Mouse (Mus musculus) kidney, adult 11 months (tissue): ENCODE measurements around the gene D630045J12Rik.

ENCODE experiments used
- DNase-seq: peaks from one replicate; pipeline ENCODE4 v3.0.0; 2022

Gene D630045J12Rik

DNA sequence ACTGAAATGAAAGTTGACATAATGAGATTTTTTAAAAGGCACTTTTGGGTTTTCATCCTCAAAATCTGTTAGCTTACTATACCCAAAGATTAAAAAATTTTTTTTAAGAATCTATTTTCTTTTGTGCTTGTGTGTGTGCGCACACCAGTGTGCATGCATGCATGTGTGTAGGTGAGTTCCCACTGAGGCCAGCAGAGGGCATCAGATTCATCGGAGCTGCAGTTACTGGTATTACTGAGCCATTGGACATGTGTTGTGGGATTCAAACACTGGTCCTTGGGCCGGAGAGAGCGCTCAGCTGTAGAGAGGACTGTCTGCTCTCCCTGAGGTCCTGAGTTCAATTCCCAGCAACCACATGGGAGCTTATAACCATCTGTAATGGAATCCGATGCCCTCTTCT lies 123.9 kb downstream of the D630045J12Rik start:
- no peak for DNase-seq

DNA sequence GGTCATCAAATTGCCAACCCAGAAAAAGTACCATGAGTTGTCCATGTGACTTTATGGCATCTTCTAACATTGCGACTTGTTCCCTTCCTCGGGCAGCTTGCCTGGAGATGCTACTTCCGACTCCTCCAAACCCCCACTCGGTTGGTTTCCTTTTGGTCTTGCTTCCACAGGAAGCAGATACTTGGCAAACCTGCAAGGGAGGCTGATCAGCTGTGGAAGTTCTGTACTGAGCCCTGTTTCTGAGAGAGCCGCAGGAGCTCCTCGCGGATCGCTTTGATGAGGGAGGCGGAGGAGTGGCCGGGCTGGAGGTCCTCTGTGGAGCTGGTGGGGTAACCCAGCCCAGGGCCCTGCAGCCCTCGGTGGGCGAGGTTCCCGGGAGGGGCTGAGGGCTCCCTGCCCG lies 125.7 kb downstream of the D630045J12Rik start:
- no peak for DNase-seq

DNA sequence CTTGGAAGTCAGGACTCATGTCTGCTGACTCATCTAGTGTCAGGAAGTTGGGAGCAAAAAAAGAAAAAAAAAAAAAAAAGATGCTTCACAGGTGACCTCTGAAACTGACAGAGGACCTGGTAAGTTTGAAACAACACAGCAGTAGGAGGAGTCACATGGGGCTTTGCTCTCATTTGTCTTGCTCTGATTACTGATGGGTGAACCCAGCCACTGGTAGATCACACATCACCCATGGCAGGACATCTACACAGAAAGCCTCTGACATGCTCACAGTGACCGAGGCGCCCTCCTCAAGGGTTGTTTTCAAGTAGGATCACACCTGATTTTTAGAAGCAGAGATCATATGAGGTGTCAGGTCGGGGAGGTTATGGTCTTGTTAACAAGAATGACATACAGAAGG lies 128.3 kb downstream of the D630045J12Rik start:
- DNase-seq, result peak; percentile 48

DNA sequence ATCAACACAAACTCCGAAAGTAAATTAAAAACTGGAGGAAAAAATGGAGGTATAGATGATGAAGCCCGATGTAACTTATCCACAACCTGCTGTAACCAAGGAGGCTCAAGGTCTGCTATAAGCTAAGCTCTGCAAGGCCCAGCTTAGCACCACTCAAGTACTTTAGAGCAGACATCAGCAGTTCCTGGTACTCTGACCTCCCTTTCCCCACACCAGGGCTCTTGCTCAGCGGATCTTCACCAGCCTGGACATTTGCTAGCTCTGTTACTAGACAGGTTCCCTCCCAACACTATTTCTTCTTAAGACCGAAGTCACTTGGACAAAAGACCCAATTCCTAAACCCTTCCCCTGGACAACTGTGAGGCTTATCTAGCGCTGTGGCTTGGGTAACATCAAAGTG lies 128.9 kb downstream of the D630045J12Rik start:
- DNase-seq, result peak; percentile 51

DNA sequence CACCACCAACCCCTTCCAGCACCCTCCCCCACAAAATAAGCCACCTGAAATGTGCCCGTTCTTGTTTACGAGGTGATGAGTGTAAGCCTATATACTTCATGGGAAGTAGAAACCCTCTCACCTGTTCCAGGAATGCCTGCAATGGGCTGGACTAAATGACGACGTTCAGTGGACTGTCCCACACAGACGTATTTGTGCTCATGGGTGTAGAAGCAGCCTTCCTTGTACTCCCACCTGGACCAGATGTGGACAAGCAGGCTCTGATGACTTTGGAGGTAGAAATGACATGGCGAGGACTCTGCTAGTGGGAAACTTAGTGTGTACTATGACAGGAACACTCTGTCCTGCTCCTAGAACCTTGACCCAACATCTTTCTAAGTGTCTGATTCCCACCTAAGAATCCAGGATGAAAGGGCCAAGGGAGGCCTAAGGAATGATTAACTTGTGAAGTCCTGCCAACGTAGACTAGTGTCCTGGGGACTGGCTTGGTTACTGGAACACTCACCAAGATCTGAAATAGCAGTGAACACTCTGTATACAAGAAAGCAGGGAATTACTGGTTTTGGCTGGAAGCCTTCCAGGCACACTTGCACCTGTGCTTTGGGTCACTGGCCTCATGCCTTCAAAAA lies 129.5 kb downstream of the D630045J12Rik start, which contains the start of gene Atp6v0a4:
Gene Atp6v0a4 (minus strand): TSS at position 380 of the 629 bp plus-strand sequence.
- peak; percentile 91 for DNase-seq

DNA sequence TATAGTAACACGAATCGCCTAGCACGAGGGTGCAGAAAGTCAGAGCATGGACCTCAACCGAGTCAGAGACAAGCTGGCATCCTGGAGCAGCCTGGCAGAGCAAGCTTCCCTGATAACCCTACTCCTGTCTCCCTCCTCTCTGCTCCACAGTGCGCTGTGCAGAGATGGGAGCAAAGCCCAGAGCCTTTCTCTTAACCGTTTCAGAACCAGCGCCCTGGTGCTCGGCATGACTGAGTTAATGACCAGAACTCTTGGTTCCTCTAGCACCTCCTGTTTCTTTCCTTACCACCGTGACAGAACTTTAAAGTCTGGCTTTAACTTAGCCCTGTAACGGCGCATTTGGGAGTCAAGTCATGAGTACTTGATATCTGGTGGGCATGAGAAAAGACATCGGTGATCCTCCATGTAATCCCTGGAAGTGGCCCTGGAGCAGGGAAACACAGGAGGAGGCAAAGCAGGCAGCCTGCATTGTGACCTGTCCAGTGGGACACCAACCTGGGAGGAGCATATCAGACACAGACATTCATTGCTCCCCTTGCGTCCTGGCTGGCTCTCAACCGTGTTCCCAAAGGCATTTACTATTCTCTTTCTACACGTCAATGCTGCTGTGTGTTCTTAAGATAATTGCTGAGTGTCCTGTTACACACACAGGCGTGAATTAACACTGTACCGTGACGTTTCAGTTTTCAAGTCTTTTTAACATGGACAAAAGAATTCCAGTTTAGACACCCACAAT lies 130.2 kb downstream of the D630045J12Rik start:
- no peak for DNase-seq

DNA sequence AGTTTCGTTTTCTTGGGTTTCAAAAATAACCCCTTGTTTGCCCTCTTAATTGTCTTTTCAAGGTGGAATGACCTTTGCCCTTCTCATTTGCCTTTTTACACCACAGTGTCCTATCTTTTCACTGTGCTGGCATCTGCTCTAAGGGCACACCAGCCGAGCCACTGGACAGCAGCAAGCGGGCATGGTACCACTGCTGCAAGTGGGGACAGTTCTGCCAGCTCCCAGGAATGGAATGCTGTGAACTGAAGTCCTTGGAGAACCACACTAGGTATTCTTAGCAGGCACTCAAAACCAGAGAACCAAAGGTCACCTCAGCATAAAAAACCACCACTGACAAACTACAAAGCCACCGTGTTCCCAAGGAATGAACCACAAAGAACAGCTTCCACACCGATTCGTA lies 131.0 kb downstream of the D630045J12Rik start:
- peak; percentile 71 for DNase-seq

DNA sequence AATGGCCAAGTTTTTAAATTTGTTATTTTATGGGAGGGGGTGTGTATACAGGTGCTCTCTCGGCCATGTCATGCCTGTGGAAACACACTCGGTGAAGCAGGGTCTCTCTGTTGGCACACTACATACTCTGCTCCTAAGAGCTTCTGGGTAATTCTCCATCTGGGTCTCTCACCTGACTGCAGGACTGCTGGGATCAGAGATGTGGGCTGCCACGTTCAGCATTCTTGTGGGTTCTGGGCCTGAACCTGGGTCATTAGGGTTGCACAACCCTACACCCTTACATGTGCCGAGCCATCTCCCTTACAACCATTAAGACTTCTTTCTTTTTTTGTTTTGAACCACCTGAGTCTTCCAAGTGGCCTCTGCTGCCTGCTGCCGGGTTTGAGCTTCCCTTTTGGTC lies 132.0 kb downstream of the D630045J12Rik start:
- no peak for DNase-seq

DNA sequence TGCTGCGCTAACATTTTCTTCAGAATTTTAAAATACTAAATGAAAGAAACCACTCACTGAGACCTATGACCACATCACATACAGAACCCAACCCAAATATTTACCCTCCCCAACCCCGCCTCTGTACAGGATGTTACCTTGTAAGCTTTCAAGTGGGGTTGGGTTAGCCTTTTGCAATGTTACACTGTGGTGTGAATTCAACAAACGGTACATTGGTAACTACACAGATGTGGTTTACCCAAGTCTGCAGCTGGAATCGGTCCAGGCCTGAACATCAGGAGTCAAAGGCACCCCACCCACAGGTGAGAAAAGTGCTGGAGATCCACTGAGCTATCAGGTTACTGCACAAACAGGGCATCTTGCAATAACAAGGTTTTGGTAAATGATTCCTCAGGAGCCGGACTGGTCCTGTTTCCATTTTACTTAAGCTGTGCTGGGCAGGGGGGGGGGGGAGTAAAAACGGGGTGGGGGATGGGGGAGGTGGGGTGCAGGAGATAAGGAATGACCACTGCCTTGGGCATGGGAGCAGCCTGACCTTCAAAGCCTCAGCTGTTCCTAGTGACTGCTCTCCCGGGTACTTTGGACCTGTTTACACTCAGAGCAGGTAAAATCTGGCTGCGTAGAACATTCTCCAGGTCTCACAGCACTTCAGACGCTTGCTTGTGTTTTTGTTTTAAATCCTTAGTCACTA lies 133.0 kb downstream of the D630045J12Rik start:
- peak; percentile 88 for DNase-seq

DNA sequence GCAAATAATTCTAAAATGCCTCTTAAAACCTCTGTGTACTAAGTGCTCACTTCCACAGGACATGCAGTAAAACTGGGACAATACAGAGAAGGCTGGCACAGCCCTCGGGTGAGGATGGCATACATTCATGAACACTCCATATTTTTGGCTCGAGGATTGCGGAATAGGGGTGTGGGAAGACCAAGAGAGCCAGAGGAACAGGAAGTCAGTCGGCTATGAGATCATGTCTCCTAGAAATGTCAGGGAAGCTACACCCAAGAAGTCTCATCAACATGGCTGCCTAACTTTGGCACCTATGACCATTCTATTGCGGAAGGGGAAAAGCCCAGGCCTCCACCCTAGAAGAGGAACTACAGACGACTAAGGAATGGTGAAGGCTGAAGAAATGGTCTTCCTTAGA lies 135.5 kb downstream of the D630045J12Rik start:
- DNase-seq, result no peak

DNA sequence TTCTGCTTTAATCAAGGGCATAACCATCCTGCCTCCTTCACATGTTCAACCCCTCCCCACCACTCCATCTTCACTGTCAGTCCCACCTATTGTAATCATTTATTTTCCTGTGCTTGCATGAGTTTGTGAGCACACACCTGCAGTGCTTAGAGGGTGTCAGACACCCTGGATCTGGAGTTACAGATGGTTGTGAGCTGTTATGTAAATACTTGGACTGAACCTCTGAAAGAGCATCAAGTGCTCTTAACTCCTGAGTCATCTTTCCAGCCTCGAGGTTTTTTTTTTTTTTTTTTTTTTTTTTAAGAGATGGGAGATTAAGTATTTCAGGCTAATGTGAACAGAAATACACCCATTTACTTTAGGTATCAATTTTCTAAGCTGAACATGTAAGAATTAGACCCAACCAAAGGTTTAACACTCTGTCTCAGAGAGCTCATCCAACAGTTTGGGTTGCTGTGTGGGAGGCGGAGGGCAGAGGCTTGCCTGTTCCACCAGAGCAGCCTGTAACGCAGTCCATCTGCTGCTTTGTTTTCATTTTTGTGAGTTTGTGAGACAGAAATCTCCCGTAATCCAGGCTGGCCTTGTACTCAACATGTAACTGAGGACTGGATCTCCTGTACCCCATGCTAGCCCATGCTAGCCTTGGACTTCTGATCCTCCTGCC lies 137.6 kb downstream of the D630045J12Rik start:
- no peak for DNase-seq

DNA sequence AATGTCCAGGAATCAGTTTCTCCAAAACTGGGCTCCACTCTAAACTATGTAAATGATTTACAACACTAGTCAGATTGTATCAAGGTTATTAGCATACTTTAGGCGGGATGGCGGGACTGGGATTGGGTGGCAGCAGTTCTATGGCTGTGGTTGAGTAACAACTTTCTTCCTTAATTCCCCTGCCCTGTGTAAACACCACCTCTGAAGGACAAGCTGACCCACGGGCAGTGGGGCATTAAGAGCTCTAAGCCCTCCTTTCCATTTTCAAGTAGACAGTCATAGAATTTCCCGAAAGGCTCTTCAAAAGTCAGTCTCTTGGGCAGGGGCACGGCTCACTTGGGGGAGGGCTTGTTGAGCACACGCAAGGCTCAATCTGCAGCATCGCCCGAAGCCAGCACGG lies 142.9 kb downstream of the D630045J12Rik start:
- DNase-seq, result peak; percentile 83

DNA sequence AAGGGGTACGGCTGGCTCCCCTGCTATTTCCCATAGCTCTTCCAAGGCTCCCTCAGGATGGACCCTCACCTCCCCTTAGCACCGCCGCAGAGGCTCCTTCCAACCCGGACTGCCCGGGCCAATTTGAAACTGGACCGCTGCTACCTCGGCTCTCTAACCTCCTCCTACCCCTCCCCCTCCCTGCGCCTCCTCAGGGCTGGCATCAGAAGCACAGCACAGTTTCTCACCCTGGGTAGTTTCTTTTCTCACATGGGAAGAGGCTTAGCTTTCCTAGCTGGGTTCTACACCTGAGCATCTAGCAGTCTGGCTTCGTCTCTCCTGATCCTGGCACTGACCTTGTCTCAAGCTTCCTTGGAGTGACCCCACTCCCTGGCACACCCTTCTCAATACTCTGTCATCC lies 143.9 kb downstream of the D630045J12Rik start:
- DNase-seq, result peak; percentile 52

DNA sequence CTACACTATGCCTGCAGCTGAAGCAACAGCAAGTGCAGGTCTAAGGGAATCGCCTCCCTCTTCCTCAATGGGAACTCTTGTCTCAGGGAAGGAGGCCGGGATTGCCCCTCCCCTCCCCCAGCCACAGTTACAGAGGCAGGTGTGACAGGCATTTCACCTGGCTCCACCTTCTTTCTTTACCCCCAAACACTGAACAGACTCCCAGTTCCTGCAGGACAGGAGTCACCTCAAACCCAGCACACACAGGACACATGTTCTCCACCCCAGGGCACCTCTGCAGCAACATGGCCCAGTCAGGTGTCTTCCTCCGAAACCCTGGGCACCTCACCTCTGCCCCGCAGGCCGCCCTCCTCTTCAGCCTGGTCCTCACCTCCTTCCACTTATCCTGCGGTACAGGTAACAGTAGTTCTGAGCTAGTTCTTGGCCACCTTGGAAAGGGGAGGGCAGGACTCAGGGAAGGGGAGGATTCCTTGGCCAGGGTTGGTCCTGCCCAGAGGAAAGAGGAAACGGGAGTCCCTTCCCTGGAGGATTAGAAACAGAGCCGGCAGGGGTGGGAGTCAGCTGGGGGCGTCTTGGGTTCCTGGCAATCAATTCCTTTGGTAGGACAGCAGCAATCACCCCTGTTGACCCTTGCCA lies 144.5 kb downstream of the D630045J12Rik start, which contains the start of gene Tmem213:
Gene Tmem213 (plus strand): TSS at position 96 of the 636 bp plus-strand sequence.
- peak; percentile 72 for DNase-seq

DNA sequence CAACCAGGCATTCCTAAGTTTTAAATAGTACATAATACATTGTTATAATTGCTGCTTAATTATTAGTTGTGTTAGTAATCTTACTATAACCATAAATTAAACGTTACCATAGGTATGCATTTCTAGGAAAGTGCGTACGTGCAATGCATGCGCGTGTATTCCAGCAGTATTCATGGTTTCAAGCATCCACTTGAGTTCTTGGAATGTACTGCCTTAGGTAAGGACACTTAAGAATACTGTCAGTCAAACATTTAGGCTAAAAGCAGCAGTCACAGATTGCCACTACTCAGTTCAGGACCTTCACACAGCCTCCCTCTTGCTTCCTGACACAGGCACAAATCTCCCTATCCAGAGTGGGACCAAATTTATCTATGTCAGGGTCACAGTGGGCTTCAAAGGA lies 145.4 kb downstream of the D630045J12Rik start:
- DNase-seq, result no peak

DNA sequence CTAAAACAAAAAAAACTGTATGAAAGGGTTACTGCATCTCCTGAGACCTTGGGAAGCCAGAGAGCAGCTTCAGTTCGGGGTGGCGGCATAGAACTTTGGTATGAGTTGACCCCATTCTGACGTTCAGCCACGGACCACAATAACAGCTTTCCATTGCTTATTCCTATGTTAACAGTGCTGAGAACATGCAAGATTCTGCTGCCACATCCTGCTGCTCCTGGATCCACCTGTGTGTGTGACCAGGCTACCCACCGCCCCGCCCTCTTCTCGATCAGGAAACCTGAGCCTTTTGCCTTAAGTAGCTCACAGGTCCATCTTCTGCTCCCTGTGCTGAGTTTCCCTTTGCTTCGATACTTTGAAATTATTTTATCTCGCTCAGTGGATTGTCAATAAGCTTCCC lies 147.9 kb downstream of the D630045J12Rik start:
- no peak for DNase-seq

DNA sequence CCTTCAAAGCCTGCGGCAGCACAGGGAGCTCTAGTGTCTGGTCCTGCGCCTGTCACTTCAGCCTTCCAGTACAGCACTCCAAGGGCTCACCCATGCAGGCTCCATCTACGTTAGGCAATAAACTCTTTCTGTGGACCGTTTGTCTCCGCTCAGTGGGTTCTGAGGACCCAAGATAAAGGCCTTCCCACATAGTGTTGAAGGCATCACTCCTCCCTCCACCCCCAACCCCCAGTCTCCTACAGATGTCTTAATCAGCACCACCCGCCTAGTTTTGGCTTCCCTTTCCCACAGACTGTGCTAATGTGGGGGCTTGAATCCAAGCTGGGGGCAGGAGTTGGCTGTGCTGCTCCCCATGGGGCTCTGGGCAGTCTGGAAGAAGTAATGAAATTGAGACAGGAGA lies 150.0 kb downstream of the D630045J12Rik start:
- no peak for DNase-seq

DNA sequence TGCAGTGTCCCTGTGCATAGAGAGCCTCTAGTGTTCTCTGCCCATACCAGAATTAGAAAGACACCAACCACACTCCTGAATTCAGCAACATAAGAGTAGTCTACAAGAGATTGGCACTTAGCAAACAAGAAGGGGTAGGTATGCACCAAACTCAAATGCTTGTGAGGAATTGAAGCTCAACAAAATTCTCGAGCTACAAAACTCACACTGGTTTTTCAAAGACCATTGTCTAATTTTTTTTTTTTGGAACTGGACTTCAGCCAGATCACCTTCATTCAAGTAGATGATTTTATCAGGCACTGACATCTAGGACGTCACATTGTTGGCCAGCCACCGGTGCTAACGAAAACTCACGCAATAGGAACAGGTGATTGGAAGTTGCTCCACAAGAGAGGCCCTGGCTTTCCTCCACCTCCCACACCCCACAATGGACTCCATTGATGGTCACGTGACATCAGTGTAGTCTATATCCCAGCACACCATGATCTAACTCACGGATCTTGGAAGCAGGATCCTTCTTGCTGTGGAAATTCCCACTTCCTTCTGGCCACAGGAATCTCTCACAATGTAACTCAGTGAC lies 151.5 kb downstream of the D630045J12Rik start:
- no peak for DNase-seq

DNA sequence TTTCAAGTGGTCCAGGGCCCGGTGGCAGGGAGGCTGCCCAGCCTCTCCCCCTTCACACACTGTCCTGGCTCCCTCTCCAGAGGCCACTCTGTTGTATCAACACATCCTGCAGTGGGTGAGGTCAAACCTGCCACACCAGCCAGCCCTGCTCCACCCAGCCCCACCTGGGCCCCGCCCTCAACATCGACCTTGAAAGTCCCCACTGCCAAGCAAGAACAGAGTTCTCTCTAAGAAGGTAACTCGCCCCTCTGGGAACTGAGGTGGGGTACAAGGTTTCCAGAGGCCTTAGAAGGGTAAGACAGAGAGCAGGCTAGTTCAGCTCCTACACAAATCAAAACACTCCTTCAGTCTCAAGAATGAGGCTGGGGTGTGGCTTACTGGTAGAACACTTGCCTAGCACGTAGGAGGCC lies 156.8 kb downstream of the D630045J12Rik start:
- DNase-seq, result peak; percentile 77

DNA sequence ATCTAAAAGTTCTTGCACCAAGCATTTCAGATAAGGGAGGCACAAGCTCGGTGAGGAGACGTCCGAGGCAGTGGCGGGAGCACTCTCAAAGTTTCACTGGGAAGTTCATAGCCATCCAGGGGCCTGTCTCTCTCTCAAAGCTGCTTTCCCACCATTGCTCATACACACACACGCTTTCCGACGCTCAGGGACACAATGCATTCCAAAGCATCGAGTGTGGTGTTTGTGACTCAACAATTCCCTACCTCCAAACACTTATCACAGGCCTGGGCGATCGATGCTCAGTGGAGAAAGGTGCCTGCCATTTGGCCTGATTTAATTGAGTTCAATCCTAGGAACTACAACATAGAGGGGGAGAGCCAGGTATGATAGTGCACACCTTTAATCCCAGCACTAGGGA lies 159.1 kb downstream of the D630045J12Rik start:
- no peak for DNase-seq

DNA sequence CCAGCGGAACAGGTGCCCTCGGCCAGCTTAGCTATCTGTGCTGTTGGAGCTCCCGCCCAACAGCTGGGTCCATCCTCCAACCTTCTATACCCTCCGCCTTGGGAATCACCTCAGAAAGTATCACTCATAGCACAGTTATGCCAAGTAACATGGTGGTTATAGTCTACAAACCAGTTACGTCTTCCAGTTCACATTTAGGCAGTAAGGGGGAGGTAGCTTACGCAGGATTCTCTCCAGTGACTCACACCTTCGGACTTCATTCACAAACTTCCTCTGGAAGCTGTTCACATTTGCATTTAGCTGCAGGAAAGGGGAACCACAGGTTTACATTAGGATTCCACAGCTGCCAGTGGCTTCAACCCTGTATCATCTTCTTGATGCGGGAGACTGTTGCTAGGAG lies 161.3 kb downstream of the D630045J12Rik start:
- DNase-seq, result no peak

DNA sequence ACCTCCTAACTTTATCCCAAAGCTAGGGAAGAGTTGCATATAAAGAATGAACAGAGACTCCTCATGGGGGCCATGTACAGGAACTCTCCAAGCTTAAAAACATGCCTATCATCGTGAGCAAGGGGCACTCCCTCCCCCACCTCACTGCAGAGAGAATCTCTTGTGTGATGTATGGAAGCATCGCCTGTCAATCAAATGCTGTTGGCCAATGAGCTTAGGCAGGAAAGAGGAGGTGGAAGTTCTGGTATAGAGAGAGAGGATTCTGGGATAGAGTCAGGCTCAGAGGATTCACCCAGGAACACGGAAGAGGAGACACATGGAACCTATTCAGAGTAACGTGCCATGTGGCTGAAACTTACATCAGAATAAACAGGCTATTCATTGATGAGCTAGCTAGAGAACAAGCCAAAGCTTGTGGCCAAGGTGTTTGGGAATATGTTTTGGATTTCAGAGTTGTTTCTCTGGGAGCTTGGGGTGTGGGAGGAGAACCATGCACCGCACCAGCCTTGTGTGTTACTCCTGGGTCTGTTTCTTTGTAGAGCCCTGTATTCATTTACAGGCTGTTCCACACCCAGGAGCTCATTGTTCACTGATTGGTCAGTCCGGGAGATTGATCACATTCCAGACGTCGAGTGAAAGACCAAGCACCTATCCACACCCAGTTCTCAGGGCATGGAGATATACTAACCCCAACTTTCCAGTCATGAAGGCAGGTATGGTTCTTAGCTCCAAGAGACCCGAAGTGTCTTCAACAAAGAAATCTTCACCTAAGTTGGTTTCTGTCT lies 166.4 kb downstream of the D630045J12Rik start:
- DNase-seq, result no peak
